Mouse (Mus musculus) MEL-GATA-1-ER (cell line): ENCODE results near the gene Prpf6.

Experiments used
- DNase-seq: peaks from one replicate; pipeline ENCODE4 v3.0.0-alpha.2; 2012; ENCODE audit warnings: low read depth; ENCODE audit errors: extremely low read depth

Gene Prpf6

DNA sequence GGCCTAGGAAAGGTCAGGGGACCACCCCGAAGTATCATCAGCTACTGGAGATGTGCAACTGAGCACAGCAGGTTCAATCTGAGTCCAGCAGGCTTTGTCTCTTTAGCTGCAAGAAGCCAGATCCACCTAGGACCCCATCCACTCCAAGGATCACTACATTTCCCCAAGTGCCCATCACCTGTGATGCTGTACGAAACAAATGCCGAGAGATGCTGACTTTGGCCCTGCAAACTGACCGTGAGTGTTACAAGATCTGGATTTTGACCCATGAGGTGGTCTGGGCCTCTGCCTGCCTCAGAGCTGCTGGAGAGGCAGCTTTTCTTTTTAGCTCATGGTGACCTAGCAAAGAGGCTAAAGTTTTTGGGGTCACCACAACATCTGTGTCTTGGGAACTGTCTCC lies 94.0 kb downstream of the Prpf6 start:
- no peak for DNase-seq

DNA sequence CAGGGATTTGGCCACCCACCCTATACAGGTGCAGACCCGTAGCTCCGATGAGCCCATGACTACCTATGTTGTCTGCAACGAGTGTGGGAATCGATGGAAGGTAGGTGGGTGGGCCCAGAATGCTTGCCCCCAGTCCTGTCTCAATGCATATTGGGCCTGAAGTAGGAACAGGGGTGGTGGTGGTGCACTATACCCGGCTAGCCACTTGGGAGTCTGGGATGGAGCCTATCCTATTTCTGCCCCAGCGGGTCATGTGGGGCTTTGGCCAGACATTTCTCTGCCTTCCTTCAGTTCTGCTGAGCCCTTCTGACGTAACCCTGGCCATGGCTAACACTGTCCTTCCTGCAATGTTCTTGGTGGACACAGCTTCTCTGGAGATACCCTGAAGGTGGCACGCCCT lies 95.9 kb downstream of the Prpf6 start:
- DNase-seq: no peak

DNA sequence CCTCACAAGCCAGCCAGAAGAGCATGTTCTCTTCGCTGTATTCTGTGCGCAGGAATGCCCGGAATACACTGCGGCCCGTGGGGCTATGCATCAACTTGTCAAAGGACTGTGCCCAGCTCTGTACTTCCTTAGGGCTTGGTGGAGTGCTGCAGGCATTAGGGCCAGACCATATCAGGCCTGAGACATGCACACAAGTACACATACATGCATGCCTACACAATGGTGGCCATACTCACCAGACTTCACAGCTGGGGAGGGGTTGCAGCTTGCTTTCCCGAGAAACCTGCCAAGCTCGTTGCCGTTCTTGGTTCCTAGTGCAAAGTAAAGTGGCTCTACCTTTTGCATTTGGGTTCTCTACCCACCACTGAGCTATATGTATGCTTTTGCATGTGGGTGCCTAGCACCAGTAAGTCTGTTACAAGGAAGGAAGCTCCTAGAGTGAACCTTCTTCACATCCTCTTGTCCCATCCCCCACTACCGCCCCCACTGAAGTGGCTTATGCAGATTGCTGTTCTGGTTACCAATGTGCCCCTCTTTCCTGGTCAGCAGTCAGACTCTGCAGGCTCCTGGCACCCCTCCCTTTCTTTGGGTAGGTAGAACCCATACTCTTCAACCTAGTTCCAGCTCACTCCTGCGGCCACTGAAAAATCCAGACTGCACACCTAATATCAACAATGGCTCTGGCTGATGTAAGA lies 97.9 kb downstream of the Prpf6 start:
- DNase-seq: no peak

DNA sequence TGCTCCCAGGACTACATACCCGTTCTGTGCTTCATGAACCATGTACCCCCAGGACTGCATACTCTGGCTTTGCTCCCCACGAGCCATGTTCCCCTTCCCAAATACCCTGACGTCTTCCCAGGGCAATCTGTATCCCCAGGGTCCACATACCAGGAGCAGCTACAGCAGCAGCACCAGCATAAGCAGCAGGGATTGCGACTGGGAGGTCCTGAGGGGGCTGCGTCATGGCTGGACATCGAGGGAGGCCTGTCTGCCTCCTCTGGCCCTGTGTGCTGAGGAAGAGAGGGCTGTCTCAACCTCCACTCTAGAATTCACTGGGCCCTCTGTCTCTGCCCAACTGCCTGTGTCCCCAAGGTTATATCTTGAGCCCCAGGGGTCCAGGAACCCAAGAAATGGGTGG lies 99.4 kb downstream of the Prpf6 start:
- DNase-seq: no peak

DNA sequence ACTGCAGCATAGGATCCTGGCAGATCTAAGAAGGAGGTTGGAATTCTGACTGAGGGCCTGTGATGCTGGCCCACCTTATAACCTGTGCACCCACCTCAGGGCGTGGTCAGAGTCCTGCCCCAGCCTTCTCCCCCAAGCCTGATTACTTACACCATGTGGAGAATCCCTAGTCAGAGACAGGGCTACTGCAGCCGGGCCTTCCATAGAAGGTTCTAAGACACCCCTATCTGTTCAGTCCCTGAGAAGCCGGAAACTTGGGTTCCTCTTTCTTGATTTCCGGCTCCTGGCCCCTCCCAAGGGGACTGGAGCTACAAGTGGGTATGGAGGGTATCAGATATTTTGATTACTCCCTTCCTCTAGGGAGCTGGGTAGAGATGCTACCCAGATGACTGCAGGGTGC lies 99.9 kb downstream of the Prpf6 start:
- DNase-seq: peak; percentile 87

DNA sequence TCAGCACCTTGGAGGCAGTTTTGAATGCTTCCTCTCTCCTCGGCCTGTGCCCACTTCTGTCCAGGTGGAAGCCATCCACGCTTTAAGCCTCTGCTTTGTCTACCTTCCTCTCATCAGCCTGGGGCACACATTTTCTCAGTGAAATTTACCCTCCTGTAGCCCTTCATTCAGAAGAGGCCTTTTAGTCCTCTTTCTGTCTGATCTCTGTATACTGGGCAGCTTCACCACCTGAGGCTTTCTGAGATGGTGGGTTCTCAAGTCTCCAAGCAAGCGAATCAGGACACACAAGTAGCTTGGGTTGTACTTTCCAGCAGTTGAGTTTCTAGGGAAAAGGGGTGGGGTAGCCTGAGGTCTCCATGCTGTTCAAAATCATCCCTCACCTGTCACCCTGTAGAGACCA lies 100.6 kb downstream of the Prpf6 start:
- DNase-seq: no peak

DNA sequence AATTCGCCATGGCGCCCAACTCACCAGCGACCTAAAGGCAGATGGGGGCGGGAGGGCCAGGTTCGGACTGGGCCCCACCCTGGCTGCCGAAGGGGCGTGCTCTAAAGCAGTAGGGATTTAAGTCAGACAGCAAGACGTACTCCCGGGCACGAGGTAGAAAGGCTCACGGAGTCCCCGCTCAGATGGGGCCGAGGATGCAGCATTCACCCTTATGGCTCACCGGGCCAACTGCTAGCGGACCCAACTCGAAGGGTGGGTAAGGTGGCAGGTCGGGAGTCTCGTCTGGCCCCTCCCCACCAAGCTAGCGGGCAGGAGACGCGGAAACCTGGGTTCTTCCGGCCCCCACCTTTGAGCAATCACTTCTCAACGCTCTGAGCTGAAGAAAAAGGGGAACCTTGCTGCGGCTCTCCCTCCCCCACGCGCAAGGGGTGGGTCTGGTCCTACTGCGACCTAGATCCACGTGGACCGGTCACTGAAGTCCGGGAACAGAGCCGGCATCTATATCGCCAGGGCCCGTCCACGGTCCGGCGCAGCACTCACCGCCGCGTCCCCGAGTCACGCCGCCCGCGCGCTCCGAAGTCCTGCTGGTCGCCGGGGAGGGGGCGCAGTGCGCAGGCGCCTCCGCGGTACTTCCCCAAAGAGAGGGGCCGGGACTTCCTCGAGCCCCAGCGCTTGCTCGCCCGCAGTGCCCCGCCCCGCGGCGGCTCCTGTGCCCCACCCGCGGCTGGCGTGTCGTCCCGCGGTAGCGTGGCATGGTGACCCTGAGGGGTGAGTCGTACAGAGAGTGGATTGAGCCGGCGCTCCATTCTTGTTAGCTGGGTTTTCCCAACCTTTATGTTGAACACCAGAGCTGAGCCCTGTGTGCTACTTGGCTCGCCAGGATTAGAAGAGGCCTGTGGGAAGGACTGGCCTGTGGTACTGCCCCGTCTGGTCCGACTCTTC lies 101.9 kb downstream of the Prpf6 start, which contains the start of gene Rgs19:
TSS of gene Rgs19 (minus strand) at position 639 of the 942 bp plus-strand sequence.
- peak; percentile 78 for DNase-seq

DNA sequence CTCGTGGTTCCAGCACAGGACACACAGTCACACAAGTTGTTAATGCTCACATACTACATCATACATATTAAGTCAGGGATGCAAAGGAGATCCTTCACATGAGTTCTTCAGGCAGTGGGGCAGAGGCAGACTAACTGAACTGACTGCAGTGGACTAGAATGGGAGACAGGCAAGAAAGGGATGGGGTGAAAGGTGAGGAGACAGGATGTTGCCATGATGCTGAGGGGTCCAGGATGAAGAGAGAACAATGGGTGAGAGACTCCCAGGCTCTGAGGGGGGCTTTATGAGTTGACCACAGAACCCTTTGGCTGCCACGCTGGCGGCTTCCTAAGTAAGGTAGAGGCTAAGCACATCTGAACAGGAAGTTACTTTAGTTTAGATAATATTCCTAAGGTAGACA lies 102.9 kb downstream of the Prpf6 start:
- DNase-seq: no peak

DNA sequence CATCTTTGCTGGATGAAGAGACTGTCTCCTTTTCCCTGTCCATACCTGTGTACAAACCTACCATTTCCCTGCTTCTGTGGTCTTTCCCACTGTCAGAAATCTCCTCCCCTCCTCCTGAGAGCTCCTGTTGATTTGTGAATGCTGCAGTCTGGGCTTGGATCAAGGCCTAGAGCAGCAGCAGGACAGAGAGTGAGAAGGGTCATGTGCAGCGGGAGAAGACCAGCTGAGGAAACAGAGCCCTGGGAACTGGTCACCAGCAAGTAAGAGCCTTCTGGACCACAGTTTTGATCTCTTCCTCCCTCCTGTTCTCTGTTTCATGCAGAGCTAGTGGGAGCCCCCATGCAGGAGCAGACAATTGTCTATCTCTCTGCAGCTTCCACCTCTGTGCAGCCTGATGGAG lies 104.1 kb downstream of the Prpf6 start:
- DNase-seq: no peak

DNA sequence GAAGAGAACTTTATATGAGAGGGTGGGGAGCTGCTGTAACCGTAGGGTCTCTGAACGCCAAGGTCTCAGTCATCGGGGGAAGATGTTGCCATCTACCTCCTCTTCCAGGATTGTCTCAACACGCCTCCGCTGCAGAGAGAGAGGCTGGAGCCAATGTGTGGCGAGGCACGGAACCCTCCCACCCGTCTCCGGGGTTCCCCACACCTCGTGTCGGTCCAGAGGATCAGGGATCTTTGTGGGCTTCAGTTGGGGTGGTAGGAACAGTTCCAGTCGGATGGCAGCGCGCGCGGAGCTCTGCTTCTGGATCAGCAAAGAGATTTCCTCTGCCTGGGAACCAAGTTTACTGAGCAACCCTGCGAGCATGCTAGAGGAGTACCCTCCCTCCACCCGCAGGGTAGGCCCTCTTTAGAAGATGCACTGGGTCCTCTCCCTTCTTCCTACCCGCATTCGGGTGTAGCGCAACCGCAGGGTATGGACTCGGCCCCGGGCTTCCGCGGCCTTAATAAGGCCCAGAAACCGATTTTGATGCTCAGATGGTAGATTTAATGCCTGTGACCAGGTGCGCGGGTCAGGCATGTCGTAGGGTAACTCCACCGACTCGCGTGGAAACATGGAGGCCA lies 105.2 kb downstream of the Prpf6 start:
- DNase-seq: no peak

DNA sequence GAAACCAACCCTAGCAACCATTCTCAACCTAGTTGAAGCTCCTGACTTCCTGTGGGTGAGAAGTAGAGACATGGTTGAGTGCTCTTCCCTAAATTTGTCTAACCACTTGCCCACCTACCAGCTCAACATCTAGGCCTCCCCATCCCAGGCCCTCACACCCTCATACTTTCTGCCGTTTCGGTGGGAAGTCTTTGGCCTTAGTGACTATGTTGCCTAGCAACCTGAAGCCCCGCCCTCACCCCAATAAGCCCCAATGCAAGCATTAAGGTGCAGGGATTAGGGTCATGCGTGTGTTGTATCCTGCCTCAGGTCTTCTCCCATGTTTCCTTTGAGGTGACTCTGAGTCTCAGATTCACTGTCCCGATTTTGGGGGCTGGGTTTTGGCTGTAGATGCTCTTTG lies 106.6 kb downstream of the Prpf6 start, which contains the start of gene Lkaaear1:
TSS of gene Lkaaear1 (minus strand) at position 202 of the 400 bp plus-strand sequence.
- DNase-seq: no peak
